Mouse (Mus musculus) spleen, adult 2 months (tissue): ENCODE measurements at regions not wholly inside any gene's neighbourhood (a gene's known extent, or its start where the extent isn't known, plus 50 kb on each side); places are given as distances from the start of the nearest gene placed in this dataset.

Experiments
- CTCF ChIP-seq: fragments of 200-500 bp; IDR thresholded peaks from 2 replicates; pipeline ENCODE4 v1.5.1; 2011; ENCODE audit warnings: mild to moderate bottlenecking, inconsistent platforms; ENCODE audit not compliant: insufficient read depth, insufficient read length, insufficient replicate concordance; ENCODE audit errors: extremely low read depth
- POLR2A ChIP-seq: fragments of 200-500 bp; IDR thresholded peaks from 2 replicates; pipeline ENCODE4 v1.6.1; 2011; ENCODE audit warnings: low read depth, low read length, inconsistent platforms

GRCm38 (mm10) chr14:99778477-99778876 lies 480.0 kb downstream of the Klf5 start:
- TF ChIP-seq POLR2A (no peak), CTCF (no peak)
